Mouse (Mus musculus) forebrain, embryonic 10.5 days (tissue): Measurements from ENCODE around the gene Esp4. TPM values are rescaled to one million over a fixed set of nuclear protein-coding genes. Genes with fewer than 3 reads are reported as not detected.
"Not testable (repeated sequence)": the region's sequence is repeated elsewhere in the genome, so short reads cannot be mapped to it uniquely, and the experiment has no call there.

Experiments used
- DNase-seq: peaks from one replicate; pipeline ENCODE4 v3.0.0-alpha.2; 2017; ENCODE audit warnings: low spot score; ENCODE audit errors: extremely low spot score
- H3K27ac ChIP-seq: fragments of 300-500 bp; sonication (generic); 2 replicates; pipeline ENCODE4 v1.5.1; 2016; ENCODE audit warnings: mild to moderate bottlenecking
- H3K27me3 ChIP-seq: fragments of 300-500 bp; sonication (generic); 2 replicates; pipeline ENCODE4 v1.6.1; 2016; ENCODE audit warnings: mild to moderate bottlenecking; ENCODE audit not compliant: poor library complexity, severe bottlenecking
- H3K36me3 ChIP-seq: fragments of 300-500 bp; sonication (generic); replicated peaks from 2 replicates; pipeline ENCODE4 v1.6.1; 2016; ENCODE audit warnings: mild to moderate bottlenecking, moderate library complexity
- H3K4me1 ChIP-seq: fragments of 300-500 bp; sonication (generic); 2 replicates; pipeline ENCODE4 v1.6.1; 2016
- H3K4me3 ChIP-seq: fragments of 300-500 bp; sonication (generic); 2 replicates; pipeline ENCODE4 v1.5.1; 2016; ENCODE audit warnings: mild to moderate bottlenecking, moderate library complexity
- H3K9me3 ChIP-seq: fragments of 300-500 bp; sonication (generic); 2 replicates; pipeline ENCODE4 v1.6.1; 2016; ENCODE audit warnings: mild to moderate bottlenecking, moderate library complexity
- WGBS: fragments of 180-500 bp; shearing (Covaris S2); methylation state at CpG from one replicate; pipeline ENCODE4 v1.1.7; 2016; 5-methylcytosine and 5-hydroxymethylcytosine counted together
- polyA plus RNA-seq: library from polyadenylated mRNA; unstranded; fragments of >200 nt; fragmentation: Nextera tagmentation; extraction: Ambion mirVana; gene quantifications from 2 replicates; pipeline ENCODE4 v1.2.1, GENCODE M21; 2016

Esp4 gene
- not detected in 2 replicates for polyA plus RNA-seq

GRCm38 (mm10) chr17:40598294-40598693, at the start of gene Esp4:
Gene Esp4, plus strand, starts transcription at chr17:40598594.
- Histone ChIP-seq H3K27me3 (no peaks in the 10 kb centered on the region), H3K9me3 (no peaks in the 10 kb centered on the region), H3K27ac (no peak within 1 kb of the TSS), H3K4me1 (no peaks in the 10 kb centered on the region), H3K36me3 (no peaks in the 10 kb centered on the region), H3K4me3 (no peak within 1 kb of the TSS)
- DNase-seq, result no peak

- WGBS, result 70% methylated on average over 1 of the region's 1 CpGs
- Histone ChIP-seq H3K27me3 (no peaks in the 10 kb centered on the region), H3K4me3 (no peak overlapping the region), H3K36me3 (no peaks in the 10 kb centered on the region), H3K4me1 (no peaks in the 10 kb centered on the region), H3K27ac (no peak overlapping the region), H3K9me3 (no peaks in the 10 kb centered on the region)
- no peak for DNase-seq
These were observed 44.9 kb upstream of the Esp4 start for GRCm38 (mm10) chr17:40553470-40553869.

GRCm38 (mm10) chr17:40561207-40561606, 37.2 kb upstream of the Esp4 start, which contains the start of gene Esp6:
Gene Esp6, plus strand, starts transcription at chr17:40561507.
- no peak for DNase-seq
- no peaks in the 10 kb centered on the region for H3K27me3 ChIP-seq
- no peak within 1 kb of the TSS for H3K27ac ChIP-seq
- 88% methylated on average over 5 of the region's 5 CpGs for WGBS
- no peaks in the 10 kb centered on the region for H3K4me1 ChIP-seq
- H3K36me3 ChIP-seq, result no peaks in the 10 kb centered on the region
- no peaks in the 10 kb centered on the region for H3K9me3 ChIP-seq
- H3K4me3 ChIP-seq, result no peak within 1 kb of the TSS

GRCm38 (mm10) chr17:40583906-40584305, 14.5 kb upstream of the Esp4 start:
- 36% methylated on average over 6 of the region's 6 CpGs for WGBS
- H3K36me3 ChIP-seq, H3K4me1 ChIP-seq, H3K27me3 ChIP-seq, H3K27ac ChIP-seq, DNase-seq, H3K9me3 ChIP-seq, H3K4me3 ChIP-seq: not testable (repeated sequence)

GRCm38 (mm10) chr17:40591297-40591696, 7.1 kb upstream of the Esp4 start:
- Histone ChIP-seq H3K4me1 (no peaks in the 10 kb centered on the region), H3K4me3 (no peak overlapping the region), H3K36me3 (no peaks in the 10 kb centered on the region), H3K27ac (no peak overlapping the region), H3K27me3 (no peaks in the 10 kb centered on the region), H3K9me3 (no peaks in the 10 kb centered on the region)
- DNase-seq, result no peak

- not testable (repeated sequence) for H3K4me1 ChIP-seq, H3K4me3 ChIP-seq, H3K36me3 ChIP-seq, DNase-seq, H3K9me3 ChIP-seq, H3K27me3 ChIP-seq, H3K27ac ChIP-seq
- WGBS, result 97% methylated on average over 1 of the region's 1 CpGs
These were observed 33.4 kb downstream of the Esp4 start, which contains the start of gene Esp3 for GRCm38 (mm10) chr17:40631775-40632174. Gene Esp3, plus strand, starts transcription at chr17:40632075.

Other genes with a start within 250 kb of the Esp4 start
- gene Esp8, start 78.6 kb upstream of the Esp4 start, polyA plus RNA-seq, result not detected in 2 replicates
- gene Esp6, start 37.1 kb upstream of the Esp4 start, polyA plus RNA-seq, result not detected in 2 replicates
- not detected in 2 replicates for gene Esp3, start 33.5 kb downstream of the Esp4 start, polyA plus RNA-seq
- gene Esp1, start 128.5 kb downstream of the Esp4 start, polyA plus RNA-seq, result not detected in 2 replicates
- gene Crisp2, start 208.4 kb downstream of the Esp4 start, polyA plus RNA-seq, result not detected in 2 replicates
- gene Rhag, start 212.5 kb downstream of the Esp4 start, polyA plus RNA-seq, result 5.7 and 8.2 TPM in 2 replicates